Mouse (Mus musculus): ENCODE measurements around the gene Amotl2.

Amotl2 gene

DNA sequence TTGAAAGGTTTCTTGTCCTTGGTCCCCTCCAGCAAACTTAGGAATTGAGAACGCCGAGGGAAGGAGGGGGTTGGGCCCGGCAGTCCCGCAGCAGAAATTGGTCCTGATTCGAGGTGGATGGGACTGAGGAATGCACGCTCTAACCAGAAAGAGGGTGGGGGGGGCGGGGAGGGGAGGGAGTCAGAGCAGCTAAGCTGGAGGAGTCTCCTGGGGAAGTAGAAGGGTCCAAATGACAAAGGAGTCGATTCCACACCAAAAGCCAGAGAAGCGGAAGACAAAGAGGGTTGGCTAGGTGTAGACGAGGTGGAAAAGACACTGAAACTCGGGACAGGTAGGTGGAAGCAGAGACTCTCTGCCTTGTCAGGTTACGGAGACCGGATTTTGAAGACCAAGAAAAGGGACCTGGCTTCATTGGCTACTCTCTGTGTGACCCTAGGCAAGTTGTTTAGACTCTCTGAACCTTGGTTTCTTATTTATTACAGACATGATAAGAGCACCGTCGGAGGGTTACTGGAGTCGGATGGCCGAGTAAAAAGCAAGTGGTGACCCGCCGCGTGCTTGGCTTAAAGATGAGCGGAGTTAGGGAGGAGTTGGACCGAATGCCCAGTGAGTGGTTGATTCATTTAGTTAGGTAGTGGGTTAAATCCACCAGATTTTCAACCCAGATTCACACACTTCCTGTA, at the start of gene Amotl2:
Gene Amotl2 (plus strand): TSS at position 192 of the 683 bp plus-strand sequence.
- no peak for DNase-seq

DNA sequence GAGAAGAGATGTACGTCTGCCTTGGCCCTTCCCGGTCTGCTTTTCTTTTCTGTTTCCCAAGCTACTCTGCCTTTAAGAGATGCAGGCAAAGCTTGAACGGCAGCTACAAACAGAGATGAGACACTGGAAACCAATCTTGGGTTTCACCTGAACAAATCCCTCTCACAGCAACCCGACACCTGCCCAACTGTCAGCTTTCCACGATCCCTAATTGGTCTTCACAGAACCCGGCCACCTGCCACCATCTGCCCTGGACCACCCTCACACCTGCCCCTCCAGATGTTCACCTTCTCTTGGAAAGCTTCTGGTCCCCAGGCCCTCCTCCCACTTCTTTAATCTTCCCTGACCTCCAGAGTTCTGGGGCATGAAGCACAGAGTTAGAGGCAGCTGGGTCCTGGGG, 48.4 kb upstream of the Amotl2 start:
- no peak for DNase-seq

DNA sequence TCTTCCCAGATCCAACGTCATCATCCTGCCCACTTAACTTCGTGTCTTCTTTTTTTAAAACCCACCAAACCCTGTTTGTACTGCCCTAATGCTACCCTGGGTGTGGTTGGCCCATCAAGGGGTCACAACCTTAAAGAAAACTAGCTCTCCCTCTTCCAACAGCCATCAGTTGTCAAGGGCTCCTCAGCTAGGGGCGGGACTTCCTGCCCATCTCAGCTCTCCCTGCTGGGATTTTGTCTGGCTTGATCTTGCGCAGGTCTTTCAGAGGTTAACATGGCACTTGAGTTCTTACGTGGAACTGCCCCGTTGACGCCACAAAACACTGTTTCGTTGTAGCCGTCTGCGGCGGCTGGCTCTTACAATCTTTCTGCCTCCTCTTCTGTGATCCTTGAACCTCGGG, 47.6 kb upstream of the Amotl2 start:
- no peak for DNase-seq

DNA sequence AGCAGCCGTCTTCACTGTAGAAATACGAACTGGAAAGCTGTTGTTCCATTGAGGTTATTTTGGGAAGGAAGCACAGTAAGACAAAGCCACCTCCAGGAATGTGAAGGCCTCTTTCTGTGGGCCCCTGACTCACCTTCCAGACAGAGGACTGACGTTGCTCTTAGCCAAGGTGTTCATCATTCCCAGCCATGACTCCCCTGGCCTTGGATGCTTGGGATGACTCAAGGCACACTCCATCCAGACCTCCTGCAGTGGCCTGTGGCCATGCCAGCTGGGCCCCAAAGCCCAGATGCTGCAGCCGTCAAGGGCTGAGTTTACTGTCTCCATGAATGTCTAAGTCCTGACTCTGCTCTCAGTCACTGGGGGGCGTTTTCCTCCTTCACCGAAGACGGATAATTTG, 43.1 kb upstream of the Amotl2 start:
- DNase-seq: no peak

DNA sequence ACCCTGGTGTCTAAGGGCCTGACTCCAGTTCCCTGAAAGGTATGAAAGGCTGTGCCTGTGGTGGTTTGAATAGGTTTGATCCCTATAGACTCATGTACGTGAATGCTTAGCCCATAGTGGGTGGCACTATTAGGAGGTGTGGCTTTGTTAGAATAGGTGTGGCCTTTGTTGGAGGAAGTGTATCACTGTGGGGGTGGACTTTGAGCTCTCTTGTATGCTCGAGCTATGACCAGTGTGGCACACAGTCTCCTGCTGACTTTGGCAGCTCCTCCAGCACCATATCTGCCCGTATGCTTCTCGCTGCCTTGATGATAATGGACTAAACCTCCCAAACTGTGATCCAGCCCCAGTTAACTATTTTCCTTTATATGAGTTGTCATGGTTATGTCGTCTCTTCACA, 40.5 kb upstream of the Amotl2 start:
- no peak for DNase-seq

DNA sequence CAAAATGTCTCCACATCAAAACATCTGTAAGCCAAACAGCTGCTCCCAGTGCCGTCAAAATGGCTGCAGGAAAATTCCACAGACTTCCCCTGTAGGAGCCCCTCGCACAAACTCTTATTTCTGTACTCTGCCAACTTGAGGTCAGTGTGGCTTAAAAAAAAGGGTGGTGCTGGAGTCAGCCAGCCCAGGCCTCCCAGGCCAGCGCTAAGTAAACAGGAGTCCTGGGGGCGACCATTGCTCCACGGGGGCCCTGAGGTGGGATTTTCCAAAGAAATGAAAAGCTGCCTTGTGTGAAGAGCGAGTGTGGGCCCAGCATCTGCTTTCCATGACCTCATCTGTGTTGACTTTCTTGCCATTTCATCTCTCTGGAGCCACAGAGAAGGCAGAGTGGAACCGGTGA, 35.0 kb upstream of the Amotl2 start:
- no peak for DNase-seq

DNA sequence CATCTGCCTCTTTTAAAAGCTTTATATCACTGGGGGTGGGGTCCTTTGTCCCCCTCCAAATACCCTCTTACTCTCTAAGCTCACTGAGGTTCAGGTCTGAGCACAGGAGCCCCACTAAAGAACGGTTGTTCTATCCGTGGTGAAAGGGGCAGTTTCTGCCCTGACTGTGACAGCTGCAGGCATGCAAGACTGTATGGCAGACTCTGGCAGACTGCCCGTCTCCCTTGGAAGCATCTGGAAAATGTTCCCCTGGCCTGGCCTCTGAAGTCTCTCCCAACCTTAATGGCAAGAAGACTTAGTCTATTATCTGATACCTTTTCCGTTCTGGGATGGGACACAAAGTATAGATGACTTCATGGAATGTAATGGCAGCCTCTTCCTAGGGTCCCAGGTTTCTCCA, 28.5 kb upstream of the Amotl2 start:
- DNase-seq: peak; percentile 48 to 49

DNA sequence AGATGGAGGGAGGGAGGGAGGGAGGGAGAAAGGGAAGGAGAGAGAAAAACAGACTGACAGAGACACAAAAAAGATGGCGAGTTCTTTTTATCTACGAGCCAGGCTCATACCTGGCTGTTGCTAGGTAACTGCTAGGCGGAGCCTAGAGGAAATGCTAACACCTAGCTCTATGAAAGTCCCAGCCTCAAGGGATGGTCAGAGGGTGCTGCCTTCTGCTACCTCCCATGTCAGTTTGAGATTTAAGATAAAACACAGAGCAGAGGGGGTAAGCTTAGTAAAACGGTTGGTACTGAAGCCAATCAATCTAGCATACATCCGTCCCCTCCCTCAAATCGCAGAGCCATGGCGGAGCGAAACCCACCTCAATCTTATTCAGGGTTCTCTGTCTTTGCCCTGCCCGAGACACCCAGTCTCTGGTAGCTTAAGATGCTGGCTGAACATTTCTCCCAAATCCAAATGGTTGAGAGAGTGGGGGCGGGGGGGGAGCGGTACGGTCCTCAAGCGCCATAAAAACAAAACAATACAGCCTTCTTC, 27.0 kb upstream of the Amotl2 start:
- DNase-seq: no peak

DNA sequence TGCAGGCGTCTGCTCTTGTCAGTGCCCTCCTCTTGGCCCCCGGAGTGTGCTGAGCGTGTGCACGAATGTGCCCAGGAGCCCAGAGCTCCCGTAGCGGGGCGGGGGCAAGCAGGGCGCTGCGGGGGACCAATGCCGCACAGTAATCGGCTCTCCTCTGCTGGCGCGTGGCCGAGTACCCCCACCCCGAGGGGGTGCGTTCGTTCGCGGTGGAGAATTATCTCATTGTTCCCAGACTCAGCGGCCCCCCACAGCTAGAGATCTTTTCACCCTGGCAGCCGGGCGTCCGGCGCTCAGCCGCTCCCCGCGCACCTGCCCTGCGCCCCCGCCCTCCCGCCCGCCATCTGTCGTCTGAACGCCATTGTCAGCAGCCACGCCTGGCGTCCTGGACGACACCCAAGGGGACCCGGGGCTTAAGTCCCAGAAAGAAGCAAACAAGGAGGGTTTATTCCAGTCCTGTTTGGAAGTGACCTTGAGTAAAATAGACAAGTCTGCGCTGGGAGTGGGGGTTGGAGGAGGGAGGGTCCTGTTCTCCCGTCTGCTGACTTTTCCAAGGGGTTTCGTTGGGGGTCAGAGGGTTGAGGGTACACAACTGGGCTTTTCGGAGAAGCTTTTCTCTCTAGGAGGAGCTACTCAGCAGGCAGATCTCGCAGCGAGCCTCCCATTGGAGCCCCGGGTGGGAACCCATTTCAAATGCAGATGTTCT, 26.4 kb upstream of the Amotl2 start:
- DNase-seq: peak; percentile 11 to 45

DNA sequence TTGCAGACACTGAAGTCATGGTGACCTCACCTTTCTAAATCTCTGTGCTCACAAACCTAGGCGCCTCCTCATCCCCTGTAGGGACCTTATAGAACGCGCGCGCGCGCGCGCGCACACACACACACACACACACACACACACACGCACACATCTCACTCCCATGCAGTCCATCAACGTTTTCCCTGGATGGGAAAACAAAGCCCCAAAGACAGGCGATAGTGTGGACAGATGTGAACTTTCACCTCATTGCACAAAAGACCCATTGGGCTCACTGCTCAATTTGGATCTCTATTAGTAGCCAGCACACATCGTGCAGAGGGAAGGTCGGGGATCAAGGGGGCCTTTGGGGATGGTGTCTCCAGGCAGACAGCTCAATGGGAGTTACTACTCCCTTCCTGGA, 25.6 kb upstream of the Amotl2 start:
- DNase-seq: no peak

DNA sequence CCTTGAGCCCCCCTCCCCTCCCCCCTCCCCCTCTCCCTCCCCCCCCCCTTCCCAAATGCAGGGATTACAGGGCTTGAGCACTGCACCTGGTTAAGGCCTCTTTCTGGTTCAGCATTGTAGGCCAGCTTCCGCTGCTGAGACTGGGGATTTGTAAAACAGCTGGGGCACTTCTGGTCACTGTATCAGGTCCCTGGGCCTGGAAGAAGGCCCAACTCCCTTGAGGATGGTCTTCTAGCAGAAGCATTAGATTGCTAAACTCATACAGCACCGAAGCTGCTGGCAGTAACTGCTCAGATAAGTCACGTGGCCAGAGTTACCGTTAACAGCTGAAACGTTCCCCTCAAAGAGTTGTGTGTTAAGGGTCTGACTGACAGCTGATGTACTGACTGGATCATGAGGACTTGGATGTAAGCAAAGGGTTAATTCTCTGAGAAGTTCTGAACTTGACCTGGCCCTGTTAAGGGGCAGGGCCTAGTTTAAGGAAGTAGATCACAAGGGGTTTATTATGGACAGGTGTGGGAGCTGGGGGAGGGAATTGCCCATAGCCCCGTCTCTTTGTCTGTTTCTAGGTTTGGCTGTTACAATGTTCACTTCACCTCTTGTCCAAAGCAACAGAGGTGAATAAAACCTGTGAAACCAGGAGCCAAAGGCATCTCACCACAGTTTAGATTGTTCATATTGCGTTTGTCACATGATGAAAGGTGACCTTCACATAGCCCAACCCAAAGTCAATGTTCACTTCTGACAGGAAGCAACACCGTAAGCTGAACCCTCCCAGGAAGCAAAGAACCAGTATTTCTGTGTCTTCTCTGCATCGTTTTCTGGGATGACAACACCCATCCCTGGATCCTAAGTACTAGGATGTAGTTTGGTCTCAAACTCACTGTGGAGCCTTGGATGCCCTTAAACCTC, 23.7 kb upstream of the Amotl2 start:
- no peak for DNase-seq

DNA sequence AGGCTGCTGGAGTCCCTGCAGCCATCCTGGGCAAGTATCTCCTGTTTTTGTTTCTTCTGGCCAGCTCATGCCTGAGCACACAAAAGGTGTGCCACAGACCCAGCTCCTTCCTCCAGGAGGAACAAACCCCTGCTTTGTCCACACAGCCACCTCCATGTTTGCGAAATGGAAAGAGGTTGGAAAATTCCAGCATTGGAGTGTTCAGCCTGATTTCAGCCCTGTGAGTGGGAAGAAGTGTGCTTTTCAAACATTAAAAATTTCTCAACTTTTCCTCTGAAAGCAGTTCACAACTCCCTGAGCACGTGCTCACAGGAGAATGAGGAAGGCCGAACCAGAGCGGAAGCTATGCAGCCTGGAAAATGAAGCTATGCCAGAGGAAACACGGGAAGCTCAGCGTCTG, 15.4 kb upstream of the Amotl2 start:
- DNase-seq: no peak

DNA sequence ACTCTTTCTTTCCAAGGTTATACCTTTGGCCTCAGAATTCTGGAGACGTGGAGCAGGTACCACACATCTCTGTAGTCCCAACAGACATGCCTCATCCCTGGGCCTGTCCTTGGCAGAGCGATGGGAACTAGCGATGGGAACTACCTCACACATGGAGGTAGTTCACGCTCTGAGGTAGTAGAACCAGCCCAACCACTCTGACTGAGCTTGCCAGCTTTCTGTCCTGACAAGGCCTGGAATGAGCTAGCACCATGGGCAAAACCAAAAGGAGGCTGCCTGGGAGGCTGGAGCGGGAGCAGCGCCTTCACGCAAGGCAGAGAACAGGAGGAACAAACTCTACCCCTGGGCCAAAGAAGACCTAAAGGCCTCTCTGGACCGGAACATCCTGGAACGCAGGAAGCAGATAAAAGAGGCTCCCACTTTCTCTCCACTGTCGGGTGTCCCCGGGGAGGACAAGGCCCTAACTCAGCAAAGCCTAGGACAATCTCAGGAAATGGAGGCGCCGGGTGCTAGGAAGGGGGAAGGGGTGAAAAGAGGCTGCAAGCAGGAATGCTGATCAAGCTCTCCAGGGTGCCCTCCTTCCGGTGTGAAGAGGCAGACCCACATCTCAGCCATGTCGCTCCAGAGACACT, 6.9 kb upstream of the Amotl2 start:
- peak; percentile 40 to 72 for DNase-seq

DNA sequence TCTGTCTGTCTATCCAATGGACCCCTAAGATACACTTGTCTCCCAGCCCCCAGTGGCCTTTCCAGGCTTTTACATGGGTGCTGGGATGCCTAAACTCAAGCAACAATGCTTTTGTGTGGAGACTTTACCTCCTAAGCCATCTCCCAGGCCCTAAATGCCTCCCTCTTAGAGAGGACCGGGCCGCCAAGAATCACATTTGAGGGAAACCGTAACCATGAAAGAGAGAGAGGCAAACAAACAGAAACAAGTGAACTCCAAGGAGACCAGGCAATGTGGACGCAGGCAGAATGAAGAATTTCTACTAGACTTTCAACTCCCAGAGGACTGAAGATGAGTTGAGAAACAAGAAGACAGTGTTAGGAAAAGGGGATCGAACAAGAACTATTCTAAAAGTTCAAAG, 6.0 kb upstream of the Amotl2 start:
- DNase-seq: no peak

DNA sequence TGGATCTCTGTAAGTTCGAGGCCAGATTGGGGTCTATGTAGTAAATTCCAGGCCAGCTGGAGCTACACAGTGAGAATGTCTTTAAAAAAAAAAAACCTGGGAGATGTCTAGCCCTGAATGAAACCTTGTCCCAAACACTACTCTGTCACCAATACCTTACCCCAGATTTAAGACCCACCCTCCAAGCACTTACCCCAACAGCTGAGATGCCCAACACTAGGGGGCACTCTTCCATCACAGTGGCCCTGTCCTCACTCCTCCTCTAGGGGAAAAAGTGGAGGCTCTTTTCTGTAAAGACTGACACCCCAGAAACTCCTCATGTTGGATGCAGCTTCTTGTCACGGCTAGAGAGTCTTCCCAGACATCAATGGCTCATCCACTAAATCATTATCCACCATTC, 2.7 kb upstream of the Amotl2 start:
- peak; percentile 74 to 86 for DNase-seq

DNA sequence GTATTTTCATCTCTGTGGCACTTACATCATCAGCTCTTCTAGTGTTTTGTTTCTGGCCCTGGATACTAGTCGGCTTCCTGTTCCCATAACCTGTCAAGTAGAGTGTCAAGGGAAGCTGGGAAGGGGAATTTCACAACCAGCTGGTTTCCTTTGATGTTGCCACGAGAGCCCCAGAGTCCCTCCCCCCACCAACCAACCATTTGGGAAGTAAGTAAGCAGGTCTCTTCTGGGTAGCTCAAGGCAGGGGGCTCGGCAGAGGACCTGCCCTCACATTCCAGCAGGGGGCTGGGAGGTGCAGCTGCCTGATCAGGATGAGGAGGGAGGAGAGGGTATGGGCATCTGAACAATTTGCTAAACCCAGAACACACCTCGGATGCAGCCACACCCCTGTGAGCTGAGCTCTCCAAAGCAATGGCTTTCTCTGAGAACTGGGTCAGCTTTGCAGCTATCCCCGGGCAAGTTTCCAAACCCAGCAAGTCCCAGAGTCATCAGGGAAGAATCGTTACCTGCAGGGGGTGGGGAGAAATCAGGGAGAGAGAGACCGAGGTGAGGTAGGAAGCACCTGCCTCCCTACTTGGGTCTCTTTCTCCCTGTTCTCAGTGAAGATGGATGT, 1.5 kb upstream of the Amotl2 start:
- DNase-seq: peak; percentile 66 to 70

DNA sequence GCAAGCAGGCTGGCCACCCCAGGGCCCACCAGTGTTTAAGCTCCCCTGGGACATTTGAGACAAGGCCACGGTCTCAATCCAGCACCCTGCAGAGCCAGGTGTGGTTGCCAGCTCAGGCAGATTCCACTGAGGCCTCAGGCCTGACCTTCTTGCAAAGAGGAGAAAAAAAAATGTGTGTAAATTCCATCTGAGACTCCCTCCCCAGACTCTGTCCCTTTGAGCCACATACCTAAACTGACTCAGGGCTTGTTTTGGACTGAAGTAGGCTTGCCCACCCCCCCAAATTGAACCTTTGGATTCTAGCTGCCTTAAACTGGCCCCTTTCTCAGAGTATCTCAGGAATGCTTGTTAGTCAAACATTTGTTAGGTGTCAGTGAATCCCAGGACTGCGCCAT, 969 bp upstream of the Amotl2 start:
- peak in 1 of 2 experiments; percentile 36 for DNase-seq

DNA sequence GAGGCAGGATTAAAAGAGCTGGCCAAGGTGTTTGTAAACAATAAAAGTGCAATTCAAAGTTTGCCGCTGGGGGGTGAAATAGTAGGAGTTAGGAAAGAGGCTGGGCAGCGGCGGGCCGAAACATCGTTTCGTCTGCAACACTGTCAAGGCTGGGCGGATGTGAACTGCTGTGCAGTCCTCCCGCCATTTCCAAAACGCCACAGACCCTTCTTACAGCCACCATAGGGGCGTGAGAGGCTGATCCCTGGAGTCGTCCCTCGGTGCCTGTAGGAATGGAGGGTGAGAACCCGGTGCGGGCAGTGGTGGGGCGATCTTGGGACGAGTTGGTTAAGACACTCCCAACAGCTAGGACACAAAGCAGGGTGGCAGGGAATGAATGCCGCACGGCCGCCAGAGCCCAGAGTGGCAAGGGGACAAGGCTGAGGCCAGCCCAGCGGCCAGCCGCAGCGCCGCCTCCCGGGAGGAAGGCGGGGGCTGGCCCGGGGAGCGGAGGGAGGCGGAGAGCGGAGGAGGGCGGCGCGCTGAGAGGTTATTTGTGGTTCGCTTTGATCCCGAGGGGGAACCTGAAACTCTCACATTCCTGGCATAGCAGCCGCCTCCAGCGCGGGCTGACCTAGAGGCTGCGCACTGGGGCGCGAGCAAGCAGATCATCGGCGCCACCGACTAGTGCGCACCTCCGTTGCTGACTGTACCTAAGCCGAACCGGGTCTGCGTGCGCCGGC, 853 bp downstream of the Amotl2 start:
- peak; percentile 95 to 97 for DNase-seq

DNA sequence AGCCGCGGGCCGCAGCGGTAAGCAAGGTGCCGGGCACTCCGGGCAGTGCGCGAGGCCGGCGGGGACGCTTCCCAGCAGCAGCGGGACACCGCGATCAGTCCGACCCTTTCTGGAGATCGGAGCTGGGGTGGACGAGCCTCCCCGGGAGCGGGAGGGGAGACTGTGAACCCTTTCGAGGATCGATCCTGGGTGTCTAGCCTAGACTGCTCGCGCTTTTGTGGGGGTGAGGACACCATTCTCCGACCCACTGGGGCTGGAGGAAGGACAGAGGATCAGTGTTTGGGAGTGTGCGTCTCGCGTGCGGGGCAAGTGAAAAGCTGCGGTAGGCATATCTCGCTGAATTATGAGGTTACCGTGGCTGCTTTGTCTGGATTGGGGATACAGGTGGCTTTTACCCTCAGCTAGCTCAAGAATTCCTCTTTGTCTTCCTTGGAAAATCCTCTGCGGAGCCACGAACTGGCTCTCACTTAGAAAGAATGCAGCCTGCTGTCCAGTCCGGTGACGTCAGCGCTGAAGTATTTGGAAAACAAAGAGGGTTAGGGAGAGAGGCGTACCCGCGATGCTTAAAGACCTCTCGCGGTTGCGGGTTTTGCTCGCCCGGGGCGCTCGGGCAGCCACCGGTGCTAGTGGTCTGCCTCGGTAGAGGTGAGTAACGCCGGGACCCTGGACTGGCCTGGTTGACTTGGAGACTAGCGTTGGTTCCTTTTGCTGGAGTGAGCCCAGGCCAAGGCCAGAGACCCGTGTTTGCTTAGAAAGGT, 1.6 kb downstream of the Amotl2 start:
- peak; percentile 91 to 96 for DNase-seq

DNA sequence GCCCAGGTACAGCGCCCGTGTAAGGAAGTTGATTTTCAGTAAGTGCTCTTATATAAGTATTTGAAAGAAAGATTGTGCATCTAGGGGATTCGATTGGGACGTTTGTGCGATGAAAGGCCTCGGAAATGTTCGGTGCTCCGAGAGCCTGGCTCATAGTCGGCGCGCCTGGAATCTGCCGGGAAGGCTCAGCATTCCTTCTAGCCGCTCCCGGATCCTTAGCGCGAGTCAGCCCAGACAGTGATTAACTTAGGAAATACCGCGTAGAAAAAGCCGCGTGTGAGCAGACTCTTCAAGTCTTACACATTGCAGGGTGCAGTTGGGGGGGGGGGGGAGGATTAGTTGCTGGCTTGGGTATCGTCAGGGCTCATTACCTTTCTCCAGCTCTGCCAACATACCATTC, 2.2 kb downstream of the Amotl2 start:
- peak; percentile 55 to 63 for DNase-seq

DNA sequence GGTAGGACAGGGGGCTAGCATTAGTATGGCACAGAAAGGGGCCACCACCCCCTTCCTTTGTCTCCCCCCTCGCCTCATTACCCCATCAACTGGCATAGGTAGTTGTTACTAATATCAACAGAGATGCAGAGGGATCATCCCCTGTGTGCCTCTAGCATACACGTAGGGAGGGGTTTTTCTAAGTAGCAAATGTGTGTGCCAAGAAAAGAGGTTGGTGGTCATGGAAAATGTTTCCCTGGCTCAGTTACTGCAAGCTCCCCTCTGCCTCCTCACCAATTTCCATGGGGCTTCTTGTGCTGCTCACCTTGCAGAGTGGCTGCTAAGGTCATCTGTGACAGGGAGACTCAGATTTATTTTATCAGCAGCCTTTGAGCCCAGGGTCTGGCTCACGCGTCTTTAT, 2.6 kb downstream of the Amotl2 start:
- no peak for DNase-seq

Data from kidney, postnatal 25 days (tissue).